8 mouse cellular contexts compared by ENCODE assay signal in genomic region chr14:120804183-120804848, GRCm38 (mm10).
DNase-seq lines count a peak whose midpoint lies in the region; ATAC-seq and TF ChIP-seq lines count a peak whose summit lies in the region.

No protein-coding gene starts in this region.

- no peaks in the 10 kb centered on the region for H3K36me3 ChIP-seq in heart, embryonic 10.5 days
- H3K36me3 ChIP-seq in lung, postnatal 0 days (ENCODE audit: insufficient read depth, low read length) = no peaks in the 10 kb centered on the region
- no peaks in the 10 kb centered on the region for H3K36me3 ChIP-seq in hindbrain, embryonic 15.5 days
- H3K36me3 ChIP-seq in neural tube, embryonic 13.5 days = no peaks in the 10 kb centered on the region

- peak; percentile 21 for ATAC-seq in lung, postnatal 0 days
- ATAC-seq in hindbrain, embryonic 15.5 days (ENCODE audit: low FRiP score, low read depth) = no peak
- ATAC-seq in neural tube, embryonic 13.5 days (ENCODE audit: low read depth) = no peak

- WGBS in heart, embryonic 10.5 days = 31% methylated on average over 7 of the region's 7 CpGs
- 38% methylated on average over 7 of the region's 7 CpGs for WGBS in lung, postnatal 0 days
- whole genome bisulfite sequencing in lung, adult 2 months = 28% methylated on average over 7 of the region's 7 CpGs
- WGBS in hindbrain, embryonic 15.5 days = 14% methylated on average over 7 of the region's 7 CpGs
- 11% methylated on average over 7 of the region's 7 CpGs for WGBS in neural tube, embryonic 13.5 days

- H3K4me2 ChIP-seq in lung, postnatal 0 days (replicated peaks; ENCODE audit: low read depth, low read length) = peak overlapping the region; percentile 29; the same call in 1 of the 2 replicates
- H3K4me2 ChIP-seq in hindbrain, embryonic 15.5 days = peak overlapping the region; percentile 36
- H3K4me2 ChIP-seq in neural tube, embryonic 13.5 days = peak overlapping the region; percentile 44

- H3K4me3 ChIP-seq in heart, embryonic 10.5 days = peak overlapping the region; percentile 43
- H3K4me3 ChIP-seq in lung, postnatal 0 days (ENCODE audit: low read depth, low read length) = no peak overlapping the region
- H3K4me3 ChIP-seq in lung, adult 2 months (replicated peaks; ENCODE audit: extremely low read depth, low read depth, low read length) = no peak overlapping the region
- H3K4me3 ChIP-seq in hindbrain, embryonic 15.5 days = no peak overlapping the region
- no peak overlapping the region for H3K4me3 ChIP-seq in neural tube, embryonic 13.5 days

- no peaks in the 10 kb centered on the region for H3K9me3 ChIP-seq in heart, embryonic 10.5 days
- H3K9me3 ChIP-seq in lung, postnatal 0 days (ENCODE audit: low read length) = no peaks in the 10 kb centered on the region
- no peaks in the 10 kb centered on the region for H3K9me3 ChIP-seq in hindbrain, embryonic 15.5 days
- H3K9me3 ChIP-seq in neural tube, embryonic 13.5 days = no peaks in the 10 kb centered on the region

- H3K27me3 ChIP-seq in heart, embryonic 10.5 days (ENCODE audit: insufficient read depth, poor library complexity, severe bottlenecking) = no peaks in the 10 kb centered on the region
- H3K27me3 ChIP-seq in lung, postnatal 0 days (replicated peaks; ENCODE audit: insufficient read depth, low read length) = no peaks in the 10 kb centered on the region
- H3K27me3 ChIP-seq in hindbrain, embryonic 15.5 days = no peaks in the 10 kb centered on the region
- 0 out of 2 replicates have a peak, but pooled peaks cover 2% of the 10 kb centered on the region for H3K27me3 ChIP-seq in neural tube, embryonic 13.5 days

- no peak overlapping the region for H3K9ac ChIP-seq in lung, postnatal 0 days (replicated peaks; ENCODE audit: low read depth)
- no peak overlapping the region for H3K9ac ChIP-seq in hindbrain, embryonic 15.5 days
- H3K9ac ChIP-seq in neural tube, embryonic 13.5 days = no peak overlapping the region

- TF ChIP-seq EP300 in lung, postnatal 0 days (IDR thresholded peaks at IDR 0.05) = no peak

- intact Hi-C loops in heart, postnatal 10 days (cut with DNase I) = no loop called here

- no peak for DNase-seq in heart, embryonic 10.5 days (ENCODE audit: low spot score)
- DNase-seq in heart, postnatal 10 days = no peak
- peak; percentile 54 for DNase-seq in lung, postnatal 0 days (ENCODE audit: low spot score)
- DNase-seq in lung, adult 2 months = no peak
- no peak for DNase-seq in left cerebral cortex, adult 9 months (ENCODE audit: low spot score in 2 of 2)
- no peak for DNase-seq in natural killer cell, adult 2 months (ENCODE audit: low spot score in 2 of 2)

- no peak overlapping the region for H3K27ac ChIP-seq in heart, embryonic 10.5 days
- peak overlapping the region; percentile 86 for H3K27ac ChIP-seq in lung, postnatal 0 days (ENCODE audit: low read length)
- H3K27ac ChIP-seq in hindbrain, embryonic 15.5 days (replicated peaks) = no peak overlapping the region
- no peak overlapping the region for H3K27ac ChIP-seq in neural tube, embryonic 13.5 days (replicated peaks)

- peaks cover 6% of the 10 kb centered on the region; the same call in 1 of the 2 replicates for H3K4me1 ChIP-seq in heart, embryonic 10.5 days
- peaks cover 4% of the 10 kb centered on the region; the same call in 1 of the 2 replicates for H3K4me1 ChIP-seq in lung, postnatal 0 days (ENCODE audit: insufficient read depth, low read depth, low read length)
- no peaks in the 10 kb centered on the region for H3K4me1 ChIP-seq in lung, adult 2 months (ENCODE audit: control insufficient read depth, insufficient read depth, low read length)
- H3K4me1 ChIP-seq in hindbrain, embryonic 15.5 days (replicated peaks) = peaks cover 13% of the 10 kb centered on the region; the same call in 1 of the 2 replicates
- H3K4me1 ChIP-seq in neural tube, embryonic 13.5 days (replicated peaks) = peaks cover 11% of the 10 kb centered on the region; the same call in 1 of the 2 replicates

- no peak for TF ChIP-seq CTCF in lung, postnatal 0 days (IDR thresholded peaks at IDR 0.05)
- TF ChIP-seq CTCF in lung, adult 2 months (IDR thresholded peaks at IDR 0.05; ENCODE audit: insufficient read depth, low read length) = no peak

- no peak for TF ChIP-seq POLR2A in lung, adult 2 months (IDR thresholded peaks at IDR 0.05; ENCODE audit: borderline replicate concordance, extremely low read depth, low read depth, low read length)
